Mouse (Mus musculus) kidney, postnatal 10 days (tissue): ENCODE results near the gene Cd247.

Experiments used
- DNase-seq: peaks from one replicate; pipeline ENCODE4 v3.0.0; 2021; ENCODE audit warnings: mixed read lengths

Cd247 gene

DNA sequence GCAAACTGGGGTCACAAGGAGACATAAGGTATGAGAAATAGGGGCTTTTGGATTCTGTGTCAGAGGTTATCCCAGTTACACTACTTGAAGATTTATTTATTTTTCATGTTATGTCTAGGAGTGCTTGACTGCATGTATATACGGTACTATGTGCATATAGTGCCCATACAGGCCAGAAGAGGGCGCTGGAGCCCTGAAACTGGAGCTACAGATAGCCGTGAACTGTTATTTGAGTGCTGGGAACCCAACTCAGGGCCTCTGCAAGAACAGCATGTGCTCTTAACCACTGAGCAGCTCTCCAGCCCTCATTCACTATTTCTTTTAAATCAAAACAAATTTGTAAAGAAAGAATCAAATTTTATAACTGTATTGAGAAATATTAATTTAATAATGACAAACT, 132.5 kb downstream of the Cd247 start:
- no peak for DNase-seq

GRCm38 (mm10) chr1:165922488-165922887, 134.0 kb downstream of the Cd247 start:
- DNase-seq, result no peak

DNA sequence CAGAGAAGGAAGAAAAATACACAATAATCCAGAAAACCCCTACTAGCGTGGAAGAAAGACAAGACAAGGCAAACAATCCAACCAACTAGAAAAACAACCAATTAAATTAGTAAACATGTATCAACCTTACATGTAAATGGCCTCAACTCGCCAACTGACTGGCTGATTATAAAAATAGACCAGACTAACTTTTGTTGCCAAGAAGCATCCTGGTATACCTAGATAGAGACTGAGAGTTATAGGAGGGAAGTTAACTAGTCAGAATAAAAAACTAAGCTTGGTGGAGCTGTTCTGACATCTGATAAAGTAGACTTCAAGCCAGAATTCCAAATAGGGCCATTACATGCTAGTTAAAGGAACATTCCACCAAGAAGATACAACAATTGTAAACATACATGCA, 136.7 kb downstream of the Cd247 start:
- DNase-seq, result no peak
